Mouse (Mus musculus): ENCODE data around the gene Galnt17.

GRCm38 (mm10) chr5:131177851-131178250 is 130.4 kb downstream of the Galnt17 start:
- TF ChIP-seq CTCF (IDR thresholded peaks at IDR 0.05; ENCODE audit: low read depth): no peak
- no peak for TF ChIP-seq EP300 (IDR thresholded peaks at IDR 0.05; ENCODE audit: low read depth)

All from liver, postnatal 0 days (tissue).